Mouse (Mus musculus) frontal cortex, adult 2 months (tissue): ENCODE data around the gene Wee1. TPM values are rescaled to one million over a fixed set of nuclear protein-coding genes. Genes with fewer than 3 reads are reported as not detected.
"Not testable (repeated sequence)": the region's sequence is repeated elsewhere in the genome, so short reads cannot be mapped to it uniquely, and the experiment has no call there.

Experiments
- DNase-seq, 2 experiments: peaks; one replicate each; pipeline ENCODE4 v3.0.0; 2022; ENCODE audit warnings: low spot score in 1 of 2; ENCODE audit errors: extremely low spot score in 1 of 2
- polyA plus RNA-seq: library from polyadenylated mRNA; depleted of rRNA; stranded (reverse); fragments of >200 nt; gene quantifications from 2 replicates; pipeline ENCODE4 v1.2.3, GENCODE M21; 2012

The Wee1 gene
- polyA plus RNA-seq, 1 experiment = 11.8 TPM

- DNase-seq = peak; percentile 18 to 67
These were observed 381 bp downstream of the Wee1 start for GRCm38 (mm10) chr7:110122289-110122564.

- DNase-seq = peak in 1 of 2 experiments; percentile 53
These were observed 948 bp downstream of the Wee1 start for GRCm38 (mm10) chr7:110122565-110123422.

GRCm38 (mm10) chr7:110123844-110124555 lies 2.2 kb downstream of the Wee1 start:
- DNase-seq = no peak

GRCm38 (mm10) chr7:110128566-110128965 lies 6.7 kb downstream of the Wee1 start:
- no peak for DNase-seq

GRCm38 (mm10) chr7:110132272-110132671 lies 10.4 kb downstream of the Wee1 start:
- not testable (repeated sequence) for DNase-seq

- no peak for DNase-seq
These were observed 12.1 kb downstream of the Wee1 start for GRCm38 (mm10) chr7:110133988-110134387.

GRCm38 (mm10) chr7:110138538-110138937 lies 16.7 kb downstream of the Wee1 start:
- DNase-seq = no peak

GRCm38 (mm10) chr7:110143863-110144262 lies 22.0 kb downstream of the Wee1 start:
- DNase-seq = no peak

GRCm38 (mm10) chr7:110152891-110153290 lies 31.0 kb downstream of the Wee1 start:
- no peak for DNase-seq

GRCm38 (mm10) chr7:110156712-110157260 lies 34.9 kb downstream of the Wee1 start:
- no peak for DNase-seq

- no peak for DNase-seq
These were observed 35.5 kb downstream of the Wee1 start for GRCm38 (mm10) chr7:110157261-110157910.

GRCm38 (mm10) chr7:110158073-110158472 lies 36.2 kb downstream of the Wee1 start:
- no peak for DNase-seq

GRCm38 (mm10) chr7:110160109-110160508 lies 38.3 kb downstream of the Wee1 start:
- DNase-seq = not testable (repeated sequence)

- DNase-seq = no peak
These were observed 38.8 kb downstream of the Wee1 start for GRCm38 (mm10) chr7:110160601-110161000.

GRCm38 (mm10) chr7:110163024-110163423 lies 41.2 kb downstream of the Wee1 start:
- DNase-seq = no peak

GRCm38 (mm10) chr7:110164103-110164681 lies 42.3 kb downstream of the Wee1 start:
- DNase-seq = peak; percentile 34 to 78

- DNase-seq = peak; percentile 68 to 95
These were observed 42.9 kb downstream of the Wee1 start for GRCm38 (mm10) chr7:110164712-110165122.

- DNase-seq = no peak
These were observed 44.4 kb downstream of the Wee1 start for GRCm38 (mm10) chr7:110166233-110166632.

GRCm38 (mm10) chr7:110179208-110179607 lies 57.4 kb downstream of the Wee1 start:
- DNase-seq = no peak

- DNase-seq = no peak
These were observed 58.8 kb downstream of the Wee1 start for GRCm38 (mm10) chr7:110180613-110181012.

- DNase-seq = no peak
These were observed 59.6 kb downstream of the Wee1 start for GRCm38 (mm10) chr7:110181446-110181845.
